8 mouse cellular contexts compared by ENCODE assay signal in genomic region chr17:47793377-47793776, GRCm38 (mm10). TPM values are rescaled to one million over a fixed set of nuclear protein-coding genes. Genes with fewer than 3 reads are reported as not detected.
DNase-seq lines count a peak whose midpoint lies in the region; ATAC-seq and TF ChIP-seq lines count a peak whose summit lies in the region.

No protein-coding gene starts in this region.

- TF ChIP-seq CTCF in ES-Bruce4 (IDR thresholded peaks at IDR 0.05; ENCODE audit: low read depth, low read length) = peak; percentile 97
- peak; percentile 98 for TF ChIP-seq CTCF in stomach, postnatal 0 days (IDR thresholded peaks at IDR 0.05; ENCODE audit: low read depth)

- H3K4me3 ChIP-seq in ES-Bruce4 (ENCODE audit: low read depth, low read length) = no peak overlapping the region
- H3K4me3 ChIP-seq in forebrain, embryonic 15.5 days = no peak overlapping the region
- no peak overlapping the region for H3K4me3 ChIP-seq in liver, embryonic 15.5 days (replicated peaks)
- no peak overlapping the region for H3K4me3 ChIP-seq in neural tube, embryonic 13.5 days
- no peak overlapping the region for H3K4me3 ChIP-seq in stomach, postnatal 0 days (ENCODE audit: low read depth, low read length)

- H3K27ac ChIP-seq in ES-Bruce4 (ENCODE audit: insufficient read depth, low read length) = no peak overlapping the region
- no peak overlapping the region for H3K27ac ChIP-seq in forebrain, embryonic 15.5 days (replicated peaks)
- H3K27ac ChIP-seq in liver, embryonic 15.5 days (replicated peaks) = no peak overlapping the region
- H3K27ac ChIP-seq in neural tube, embryonic 13.5 days (replicated peaks) = no peak overlapping the region
- H3K27ac ChIP-seq in stomach, postnatal 0 days (replicated peaks) = no peak overlapping the region

- peak; percentile 83 for ATAC-seq in forebrain, embryonic 15.5 days (replicated peaks)
- peak; percentile 59 for ATAC-seq in liver, embryonic 15.5 days (ENCODE audit: insufficient read depth)
- peak; percentile 60 for ATAC-seq in neural tube, embryonic 13.5 days (ENCODE audit: low read depth)
- peak; percentile 83 for ATAC-seq in stomach, postnatal 0 days (ENCODE audit: low FRiP score, low TSS enrichment)

- DNase-seq in cerebellum, adult 11-12 months = peak; percentile 77
- DNase-seq in heart, postnatal 14 days = peak; percentile 90 to 94
- peak; percentile 92 to 94 for DNase-seq in kidney, postnatal 4 days
- peak; percentile 89 for DNase-seq in stomach, postnatal 0 days (ENCODE audit: low spot score)

- no peaks in the 10 kb centered on the region for H3K36me3 ChIP-seq in ES-Bruce4 (ENCODE audit: control insufficient read depth, insufficient read depth, low read length, poor library complexity, severe bottlenecking)
- H3K36me3 ChIP-seq in forebrain, embryonic 15.5 days = no peaks in the 10 kb centered on the region
- H3K36me3 ChIP-seq in liver, embryonic 15.5 days (replicated peaks) = no peaks in the 10 kb centered on the region
- H3K36me3 ChIP-seq in neural tube, embryonic 13.5 days = no peaks in the 10 kb centered on the region
- no peaks in the 10 kb centered on the region; the same call in 1 of the 2 replicates for H3K36me3 ChIP-seq in stomach, postnatal 0 days (ENCODE audit: control insufficient read depth, insufficient read depth, low read length)

- H3K9ac ChIP-seq in ES-Bruce4 (ENCODE audit: low read depth, poor library complexity, severe bottlenecking) = no peak overlapping the region
- no peak overlapping the region for H3K9ac ChIP-seq in forebrain, embryonic 15.5 days (replicated peaks)
- H3K9ac ChIP-seq in liver, embryonic 15.5 days = no peak overlapping the region
- no peak overlapping the region for H3K9ac ChIP-seq in neural tube, embryonic 13.5 days
- H3K9ac ChIP-seq in stomach, postnatal 0 days (ENCODE audit: low read length) = no peak overlapping the region

- H3K27me3 ChIP-seq in ES-Bruce4 (ENCODE audit: control insufficient read depth, insufficient read depth, low read length, poor library complexity, severe bottlenecking) = no peaks in the 10 kb centered on the region
- no peaks in the 10 kb centered on the region for H3K27me3 ChIP-seq in forebrain, embryonic 15.5 days
- H3K27me3 ChIP-seq in liver, embryonic 15.5 days = no peaks in the 10 kb centered on the region
- peaks cover 8% of the 10 kb centered on the region; the same call in 1 of the 2 replicates for H3K27me3 ChIP-seq in neural tube, embryonic 13.5 days
- no peaks in the 10 kb centered on the region for H3K27me3 ChIP-seq in stomach, postnatal 0 days (ENCODE audit: control insufficient read depth, insufficient read depth, low read length)

- intact Hi-C loops in heart, postnatal 14 days (cut with DNase I) = loop anchor here (1.0 to 5.0 kb wide), 3 partner anchors 51 to 307 kb away; no protein-coding TSS in a partner anchor

- TF ChIP-seq EP300 in ES-Bruce4 (IDR thresholded peaks at IDR 0.05; ENCODE audit: insufficient read depth, low read depth, low read length) = no peak
- no peak for TF ChIP-seq EP300 in stomach, postnatal 0 days (optimal IDR thresholded peaks at IDR 0.05)

- 11% methylated on average over 9 of the region's 9 CpGs for WGBS in forebrain, embryonic 15.5 days
- 5% methylated on average over 9 of the region's 9 CpGs for WGBS in liver, embryonic 15.5 days (ENCODE audit: insufficient replicate concordance)
- 15% methylated on average over 9 of the region's 9 CpGs for WGBS in neural tube, embryonic 13.5 days
- WGBS in stomach, postnatal 0 days = 21% methylated on average over 9 of the region's 9 CpGs

- H3K4me1 ChIP-seq in ES-Bruce4 (ENCODE audit: control insufficient read depth, insufficient read depth, low read length) = peaks cover 6% of the 10 kb centered on the region
- peaks cover 16% of the 10 kb centered on the region for H3K4me1 ChIP-seq in forebrain, embryonic 15.5 days
- peaks cover 13% of the 10 kb centered on the region for H3K4me1 ChIP-seq in liver, embryonic 15.5 days (replicated peaks)
- H3K4me1 ChIP-seq in neural tube, embryonic 13.5 days (replicated peaks) = peaks cover 30% of the 10 kb centered on the region
- H3K4me1 ChIP-seq in stomach, postnatal 0 days (replicated peaks; ENCODE audit: control insufficient read depth, insufficient read depth) = no peaks in the 10 kb centered on the region

- no peak for TF ChIP-seq POLR2A in ES-Bruce4 (IDR thresholded peaks at IDR 0.05; ENCODE audit: insufficient read depth, low read length)

- H3K4me2 ChIP-seq in forebrain, embryonic 15.5 days (replicated peaks) = no peak overlapping the region
- H3K4me2 ChIP-seq in liver, embryonic 15.5 days = no peak overlapping the region
- H3K4me2 ChIP-seq in neural tube, embryonic 13.5 days = no peak overlapping the region
- no peak overlapping the region for H3K4me2 ChIP-seq in stomach, postnatal 0 days (replicated peaks; ENCODE audit: low read depth)

- no peaks in the 10 kb centered on the region for H3K9me3 ChIP-seq in ES-Bruce4 (replicated peaks; ENCODE audit: control insufficient read depth, insufficient read depth, low read length, poor library complexity, severe bottlenecking)
- no peaks in the 10 kb centered on the region for H3K9me3 ChIP-seq in forebrain, embryonic 15.5 days
- H3K9me3 ChIP-seq in liver, embryonic 15.5 days (replicated peaks) = no peaks in the 10 kb centered on the region
- no peaks in the 10 kb centered on the region for H3K9me3 ChIP-seq in neural tube, embryonic 13.5 days
- H3K9me3 ChIP-seq in stomach, postnatal 0 days (ENCODE audit: control insufficient read depth, low read length) = no peaks in the 10 kb centered on the region

RNA-seq across cellular contexts. Expression of gene Mdfi, which starts 41.1 kb away (rescaled TPM):
- 22.3 and 27.9 TPM in 2 replicates for polyA plus RNA-seq in ES-Bruce4 (2011; ENCODE audit: insufficient read depth, insufficient read length, low read depth, missing spikeins)
- 2.5 and 2.7 TPM in 2 replicates for polyA plus RNA-seq in forebrain, embryonic 15.5 days (2015; fragmentation: Nextera tagmentation; extraction: Ambion mirVana)
- total RNA-seq in heart, postnatal 14 days (2021) = 1 to 10 TPM; 2.8 to 3.9 TPM
- 0.76 and 1.2 TPM in 2 replicates for polyA plus RNA-seq in liver, embryonic 15.5 days (2015; fragmentation: Nextera tagmentation; extraction: Ambion mirVana)
- 3.6 and 4.7 TPM in 2 replicates for polyA plus RNA-seq in neural tube, embryonic 13.5 days (2015; fragmentation: Nextera tagmentation; extraction: Ambion mirVana)
- polyA plus RNA-seq in stomach, postnatal 0 days (2015; fragmentation: Nextera tagmentation; extraction: Ambion mirVana) = 6.2 and 6.3 TPM in 2 replicates

RNA-seq across cellular contexts. Expression of gene Tfeb, which starts 56.5 kb away (rescaled TPM):
- polyA plus RNA-seq in ES-Bruce4 (2011; ENCODE audit: insufficient read depth, insufficient read length, low read depth, missing spikeins) = 13.5 and 13.7 TPM in 2 replicates
- polyA plus RNA-seq in forebrain, embryonic 15.5 days (2015; fragmentation: Nextera tagmentation; extraction: Ambion mirVana) = 2.0 and 2.3 TPM in 2 replicates
- total RNA-seq in heart, postnatal 14 days (2021) = 10 to 100 TPM; 46.8 to 49.3 TPM
- polyA plus RNA-seq in liver, embryonic 15.5 days (2015; fragmentation: Nextera tagmentation; extraction: Ambion mirVana) = 4.6 and 5.3 TPM in 2 replicates
- polyA plus RNA-seq in neural tube, embryonic 13.5 days (2015; fragmentation: Nextera tagmentation; extraction: Ambion mirVana) = 2.3 and 2.8 TPM in 2 replicates
- 10.4 and 13.8 TPM in 2 replicates for polyA plus RNA-seq in stomach, postnatal 0 days (2015; fragmentation: Nextera tagmentation; extraction: Ambion mirVana)
